Mouse (Mus musculus) lung, adult 2 months (tissue): ENCODE measurements around the gene Mapkapk3.
A peak's percentile ranks its signal among the peaks of the same experiment; 100 is the strongest.

Experiments used
- CTCF ChIP-seq: fragments of 200-500 bp; IDR thresholded peaks from 2 replicates; pipeline ENCODE4 v1.5.1; 2011; ENCODE audit warnings: mild to moderate bottlenecking, low read length, control low read depth; ENCODE audit not compliant: insufficient read depth
- POLR2A ChIP-seq: fragments of 200-500 bp; IDR thresholded peaks from 2 replicates; pipeline ENCODE4 v1.6.1; 2011; ENCODE audit warnings: low read depth, mild to moderate bottlenecking, control low read depth, low read length, borderline replicate concordance; ENCODE audit errors: extremely low read depth

DNA sequence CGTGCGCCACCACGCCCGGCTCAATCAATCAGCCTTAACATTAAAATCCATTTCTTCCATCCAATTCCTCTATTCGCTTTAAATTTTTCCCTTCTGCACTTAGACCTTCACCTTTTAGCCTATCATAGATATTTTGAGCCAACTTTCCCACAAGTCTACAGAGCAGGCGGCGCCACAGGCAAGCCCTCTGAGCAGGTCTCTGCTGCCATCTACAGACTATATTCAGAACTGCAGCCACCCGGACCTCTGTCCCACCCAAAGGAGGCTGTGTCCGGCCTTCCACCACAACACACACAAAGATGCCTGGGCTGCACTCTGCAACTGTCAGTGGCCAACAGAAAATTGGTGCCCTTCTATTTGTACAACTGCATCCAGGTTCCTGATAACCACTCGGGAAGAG lies 1.2 kb upstream of the Mapkapk3 start:
- TF ChIP-seq CTCF (peak; percentile 97), POLR2A (no peak)
